Mouse (Mus musculus) cerebellum, adult 2 months (tissue): ENCODE results near the gene Notch2.

ENCODE experiments used
- CTCF ChIP-seq: fragments of 200-500 bp; IDR thresholded peaks from 2 replicates; pipeline ENCODE4 v1.5.1; 2011; ENCODE audit warnings: low read depth, mild to moderate bottlenecking, control low read depth, low read length, moderate library complexity, borderline replicate concordance; ENCODE audit not compliant: insufficient read depth
- POLR2A ChIP-seq: fragments of 200-500 bp; IDR thresholded peaks from 2 replicates; pipeline ENCODE4 v1.6.1; 2011; ENCODE audit warnings: low read length, control low read depth, borderline replicate concordance; ENCODE audit not compliant: insufficient read depth

GRCm38 (mm10) chr3:98042301-98042700, 29.0 kb downstream of the Notch2 start:
- TF ChIP-seq CTCF (no peak), POLR2A (no peak)
